Mouse (Mus musculus) right cerebral cortex, postnatal 25 days (tissue): Measurements from ENCODE around the gene Mzt1.

Experiments used
- DNase-seq: peaks from one replicate; pipeline ENCODE4 v3.0.0; 2022

Mzt1 gene

DNA sequence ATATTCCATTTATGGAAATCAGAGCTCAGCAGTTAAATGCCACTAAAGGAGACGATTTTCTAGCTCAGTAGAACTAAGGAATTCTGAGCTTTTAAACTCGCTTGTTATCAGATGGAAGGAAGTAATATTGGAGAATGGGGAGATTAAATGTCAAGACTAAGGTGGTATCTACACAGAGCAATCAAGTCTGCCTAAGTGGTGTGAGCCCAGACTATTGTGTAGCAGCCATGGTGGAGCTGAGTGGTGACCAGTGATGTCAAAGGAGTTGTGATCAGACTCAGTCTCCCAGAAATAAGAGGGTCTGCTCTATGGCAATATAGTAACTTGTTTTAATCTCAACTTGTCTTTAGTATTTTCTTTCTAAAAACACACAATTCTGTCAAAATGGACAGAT is 35.0 kb downstream of the Mzt1 start:
- no peak for DNase-seq

DNA sequence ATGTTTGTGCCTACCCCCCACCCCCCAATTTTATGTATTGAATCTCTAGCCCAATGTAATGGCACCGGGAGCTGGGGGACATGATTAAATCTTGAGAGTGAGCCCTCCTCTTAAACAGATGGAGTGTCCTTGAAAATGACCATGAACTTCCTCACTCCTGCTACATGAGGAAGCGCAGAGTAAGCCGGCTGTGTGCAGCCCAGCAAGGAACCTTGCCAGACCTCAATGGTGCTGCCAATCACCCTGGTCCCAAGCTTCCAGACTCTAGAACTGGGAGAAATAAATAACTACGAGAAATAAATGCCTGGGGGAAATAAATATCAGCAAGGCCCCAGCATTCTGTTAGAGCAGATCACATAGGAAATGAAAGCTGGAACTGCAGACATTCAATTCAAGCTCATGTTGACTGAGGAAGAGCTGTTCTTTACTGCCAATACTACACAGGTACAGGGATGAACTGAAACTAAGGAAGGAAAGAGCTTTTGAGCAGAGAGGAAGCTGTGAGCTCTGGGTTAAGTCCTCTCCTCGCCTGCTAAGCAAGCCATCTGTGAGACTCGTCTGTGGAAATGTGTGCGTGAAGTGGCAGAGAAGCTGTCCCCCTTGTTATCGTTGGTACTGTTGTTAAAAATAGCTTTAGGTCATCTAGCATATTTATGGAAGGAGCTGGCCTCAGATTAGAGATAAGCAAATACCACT is 35.6 kb downstream of the Mzt1 start:
- DNase-seq = no peak

DNA sequence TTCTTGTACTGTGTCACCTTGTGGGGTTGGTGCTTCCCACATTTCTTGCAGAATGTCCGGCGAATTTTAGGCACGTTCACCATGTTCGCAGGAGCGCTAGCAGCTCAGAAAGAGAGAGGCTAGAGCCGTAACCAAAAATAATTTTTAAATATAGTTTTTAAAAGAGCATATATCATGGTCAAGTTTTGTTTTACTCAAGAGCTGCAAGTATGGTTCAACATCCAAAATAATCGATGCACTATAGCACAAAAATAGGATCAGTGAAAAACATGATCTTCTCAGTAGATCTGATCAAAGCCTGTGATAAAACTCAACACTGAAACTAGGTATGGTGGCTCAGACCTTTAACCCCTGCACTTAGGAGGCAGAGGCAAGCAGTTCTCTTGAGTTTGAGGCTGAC is 51.7 kb downstream of the Mzt1 start, which contains the start of gene Rpl36a-ps1:
Rpl36a-ps1 (minus strand) TSS at position 101 of the 400 bp plus-strand sequence.
- no peak for DNase-seq

DNA sequence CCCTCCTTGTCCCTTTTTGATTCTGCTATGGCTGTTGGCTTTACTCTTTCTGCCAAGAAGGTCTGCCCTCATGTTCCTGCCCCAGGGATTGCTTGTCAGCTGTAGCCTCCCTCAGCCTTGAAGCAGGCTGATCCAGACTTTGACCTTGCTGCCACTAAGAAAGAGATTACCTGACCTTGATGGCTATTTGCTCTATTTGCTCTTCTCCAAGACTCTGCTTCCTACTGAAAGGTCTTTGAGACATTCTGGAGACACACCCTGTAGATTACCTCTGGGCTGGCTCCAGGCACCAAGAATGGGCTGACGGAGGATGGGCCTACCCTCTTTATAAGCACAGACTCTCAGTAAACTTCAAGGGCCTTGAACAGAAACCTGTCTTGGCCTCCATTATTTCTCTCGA is 53.5 kb downstream of the Mzt1 start:
- DNase-seq = no peak

DNA sequence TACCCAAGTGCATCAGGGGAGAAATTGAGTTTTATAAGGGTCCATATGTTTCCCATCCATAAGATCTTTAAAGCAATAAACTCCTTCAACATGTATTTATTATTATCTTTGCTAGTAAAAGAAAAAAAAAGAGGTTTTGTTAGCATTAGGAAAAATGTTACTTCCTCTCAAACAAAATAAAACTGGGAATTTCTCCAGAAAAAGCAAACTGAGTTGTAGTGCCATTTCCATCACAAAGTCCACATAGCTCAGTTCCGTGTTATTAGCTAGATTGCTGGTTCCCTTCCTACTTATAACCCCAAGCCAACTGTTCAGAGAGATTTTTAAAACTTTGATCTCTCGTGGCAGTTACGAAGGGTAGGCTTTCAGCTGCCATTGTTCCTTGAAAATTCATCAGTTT is 55.3 kb downstream of the Mzt1 start:
- no peak for DNase-seq

DNA sequence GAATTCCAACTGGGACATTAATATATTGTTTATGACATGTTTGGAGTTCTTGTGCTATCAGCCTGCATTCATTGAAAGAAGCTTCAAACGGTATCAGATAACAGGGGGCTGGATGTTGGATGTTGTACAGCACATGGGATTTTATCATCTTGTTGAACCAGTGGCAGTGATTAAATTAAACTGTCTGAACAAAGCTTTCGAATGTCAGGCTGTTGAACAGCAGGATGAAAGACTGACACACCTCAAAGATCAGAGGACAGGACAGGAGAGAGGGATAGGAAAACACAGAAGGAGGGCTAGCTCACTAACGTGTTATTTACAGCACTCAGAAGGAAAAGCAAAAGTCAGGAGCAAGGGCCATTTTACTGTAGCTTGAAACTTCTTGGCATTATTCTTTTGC is 56.1 kb downstream of the Mzt1 start:
- DNase-seq = no peak
